Mouse (Mus musculus) E14TG2a.4 (cell line): ENCODE results near the gene Cdr2.
"Not testable (repeated sequence)": the region's sequence is repeated elsewhere in the genome, so short reads cannot be mapped to it uniquely, and the experiment has no call there.

Experiments used
- H3K27me3 ChIP-seq: 2 replicates; pipeline ENCODE4 v1.6.1; 2014; ENCODE audit warnings: low read length, control low read depth; ENCODE audit not compliant: insufficient read depth
- H3K36me3 ChIP-seq: 2 replicates; pipeline ENCODE4 v1.6.1; 2014; ENCODE audit warnings: low read length, control low read depth; ENCODE audit not compliant: insufficient read depth
- H3K4me1 ChIP-seq: replicated peaks from 2 replicates; pipeline ENCODE4 v1.6.1; 2014; ENCODE audit warnings: low read depth, low read length, control low read depth
- H3K4me3 ChIP-seq: replicated peaks from 2 replicates; pipeline ENCODE4 v1.5.1; 2014; ENCODE audit warnings: mild to moderate bottlenecking, low read length
- H3K9me3 ChIP-seq: 2 replicates; pipeline ENCODE4 v1.6.1; 2014; ENCODE audit warnings: low read length, control low read depth
- CTCF ChIP-seq: conservative IDR thresholded peaks from 2 replicates; pipeline ENCODE4 v1.5.1; 2014; ENCODE audit warnings: low read length
- NANOG ChIP-seq: IDR thresholded peaks from 2 replicates; pipeline ENCODE4 v1.6.1; 2014; ENCODE audit warnings: borderline replicate concordance, low read length, mixed read lengths
- POU5F1 ChIP-seq: IDR thresholded peaks from 2 replicates; pipeline ENCODE4 v1.6.1; 2014; ENCODE audit warnings: low read length, borderline replicate concordance

The Cdr2 gene

GRCm38 (mm10) chr7:120980931-120981924 is 884 bp downstream of the Cdr2 start:
- Histone ChIP-seq H3K9me3 (no peaks in the 10 kb centered on the region), H3K27me3 (peaks cover 22% of the 10 kb centered on the region), H3K36me3 (peaks cover 8% of the 10 kb centered on the region; the same call in 1 of the 2 replicates), H3K4me1 (peaks cover 31% of the 10 kb centered on the region), H3K4me3 (peak overlapping the region; percentile 94)
- TF ChIP-seq CTCF (no peak), NANOG (no peak), POU5F1 (no peak)

GRCm38 (mm10) chr7:120980041-120980440 is 2.1 kb downstream of the Cdr2 start:
- no peaks in the 10 kb centered on the region for H3K9me3 ChIP-seq
- H3K4me3 ChIP-seq = no peak overlapping the region
- peaks cover 20% of the 10 kb centered on the region for H3K27me3 ChIP-seq
- peaks cover 8% of the 10 kb centered on the region; the same call in 1 of the 2 replicates for H3K36me3 ChIP-seq
- no peak for TF ChIP-seq CTCF
- no peak for TF ChIP-seq POU5F1
- no peak for TF ChIP-seq NANOG
- peaks cover 31% of the 10 kb centered on the region for H3K4me1 ChIP-seq

GRCm38 (mm10) chr7:120977063-120977462 is 5.0 kb downstream of the Cdr2 start:
- no peak overlapping the region for H3K4me3 ChIP-seq
- peaks cover 8% of the 10 kb centered on the region; the same call in 1 of the 2 replicates for H3K36me3 ChIP-seq
- TF ChIP-seq CTCF (no peak), NANOG (no peak), POU5F1 (no peak)
- H3K4me1 ChIP-seq = peaks cover 18% of the 10 kb centered on the region
- peaks cover 6% of the 10 kb centered on the region; the same call in 1 of the 2 replicates for H3K27me3 ChIP-seq
- H3K9me3 ChIP-seq = no peaks in the 10 kb centered on the region

- Histone ChIP-seq H3K4me1 (peaks cover 12% of the 10 kb centered on the region; the same call in 1 of the 2 replicates), H3K9me3 (no peaks in the 10 kb centered on the region), H3K27me3 (no peaks in the 10 kb centered on the region), H3K36me3 (peaks cover 18% of the 10 kb centered on the region), H3K4me3 (no peak overlapping the region)
- no peak for TF ChIP-seq CTCF
- TF ChIP-seq NANOG = no peak
- TF ChIP-seq POU5F1 = no peak
Measured at GRCm38 (mm10) chr7:120974001-120974400, 8.1 kb downstream of the Cdr2 start.

GRCm38 (mm10) chr7:120972471-120972870 is 9.6 kb downstream of the Cdr2 start:
- H3K27me3 ChIP-seq, H3K9me3 ChIP-seq, H3K4me3 ChIP-seq, H3K4me1 ChIP-seq: not testable (repeated sequence)
- H3K36me3 ChIP-seq = peaks cover 29% of the 10 kb centered on the region

GRCm38 (mm10) chr7:120970112-120970511 is 12.0 kb downstream of the Cdr2 start:
- Histone ChIP-seq H3K27me3 (no peaks in the 10 kb centered on the region), H3K9me3 (no peaks in the 10 kb centered on the region), H3K36me3 (peaks cover 35% of the 10 kb centered on the region), H3K4me1 (peaks cover 21% of the 10 kb centered on the region), H3K4me3 (no peak overlapping the region)
- TF ChIP-seq CTCF (no peak), POU5F1 (no peak), NANOG (no peak)

- no peak overlapping the region for H3K4me3 ChIP-seq
- H3K36me3 ChIP-seq = peaks cover 42% of the 10 kb centered on the region
- H3K9me3 ChIP-seq = no peaks in the 10 kb centered on the region
- H3K27me3 ChIP-seq = no peaks in the 10 kb centered on the region
- peaks cover 21% of the 10 kb centered on the region for H3K4me1 ChIP-seq
- TF ChIP-seq POU5F1 (no peak), CTCF (no peak)
Measured at GRCm38 (mm10) chr7:120969221-120969620, 12.9 kb downstream of the Cdr2 start.

GRCm38 (mm10) chr7:120963126-120963525 is 19.0 kb downstream of the Cdr2 start:
- H3K36me3 ChIP-seq = peaks cover 56% of the 10 kb centered on the region
- H3K4me3 ChIP-seq = no peak overlapping the region
- no peaks in the 10 kb centered on the region for H3K9me3 ChIP-seq
- no peak for TF ChIP-seq NANOG
- TF ChIP-seq POU5F1 = no peak
- no peak for TF ChIP-seq CTCF
- H3K27me3 ChIP-seq = no peaks in the 10 kb centered on the region
- H3K4me1 ChIP-seq = peaks cover 17% of the 10 kb centered on the region

- TF ChIP-seq NANOG = no peak
- no peak for TF ChIP-seq CTCF
- no peak for TF ChIP-seq POU5F1
- Histone ChIP-seq H3K9me3 (no peaks in the 10 kb centered on the region), H3K4me3 (no peak overlapping the region), H3K27me3 (no peaks in the 10 kb centered on the region), H3K36me3 (peaks cover 56% of the 10 kb centered on the region), H3K4me1 (peaks cover 17% of the 10 kb centered on the region)
Measured at GRCm38 (mm10) chr7:120961893-120962292, 20.2 kb downstream of the Cdr2 start.
